Comparison of ENCODE assay signal across 22 mouse cellular contexts in genomic region chr4:102346911-102347492, GRCm38 (mm10).
DNase-seq lines count a peak whose midpoint lies in the region; ATAC-seq and TF ChIP-seq lines count a peak whose summit lies in the region.
"Had no signal": no experiment of that assay in that cellular context is flagged by ENCODE, and none has a peak within 500 bp of the region (broad histone marks: within the 10 kb centered on the region; RNA-seq: fewer than 3 reads in every experiment).

No protein-coding gene starts in this region.

- no peak for TF ChIP-seq CTCF in midbrain, postnatal 0 days (IDR thresholded peaks at IDR 0.05)

- peak; percentile 77 for ATAC-seq in hindbrain, embryonic 15.5 days (ENCODE audit: low FRiP score, low read depth)
- ATAC-seq in hindbrain, embryonic 12.5 days (ENCODE audit: low FRiP score), result no peak
- ATAC-seq in forebrain, embryonic 11.5 days (replicated peaks; ENCODE audit: low FRiP score), result peak; percentile 74
- ATAC-seq in hindbrain, embryonic 16.5 days, result peak; percentile 68; the same call in 1 of the 2 replicates
- no peak for ATAC-seq in midbrain, postnatal 0 days (ENCODE audit: low FRiP score)
- ATAC-seq: intestine, embryonic 16.5 days; liver, postnatal 0 days had no signal

- no peak overlapping the region for H3K4me2 ChIP-seq in hindbrain, embryonic 15.5 days
- H3K4me2 ChIP-seq in hindbrain, embryonic 12.5 days (replicated peaks), result no peak overlapping the region
- no peak overlapping the region for H3K4me2 ChIP-seq in forebrain, embryonic 11.5 days (ENCODE audit: low read depth, low read length, severe bottlenecking)
- H3K4me2 ChIP-seq in hindbrain, embryonic 16.5 days (ENCODE audit: low read length), result no peak overlapping the region
- 0 out of 2 replicates have a peak overlapping the region, but pooled peaks have one; percentile 1 for H3K4me2 ChIP-seq in midbrain, postnatal 0 days (ENCODE audit: low read depth, low read length, poor library complexity, severe bottlenecking)
- H3K4me2 ChIP-seq: heart, embryonic 15.5 days had no signal

- peaks cover 13% of the 10 kb centered on the region for H3K4me1 ChIP-seq in hindbrain, embryonic 15.5 days (replicated peaks)
- H3K4me1 ChIP-seq in hindbrain, embryonic 12.5 days, result peaks cover 5% of the 10 kb centered on the region; the same call in 1 of the 2 replicates
- peaks cover 6% of the 10 kb centered on the region; the same call in 1 of the 2 replicates for H3K4me1 ChIP-seq in forebrain, embryonic 11.5 days (replicated peaks; ENCODE audit: control insufficient read depth, insufficient read depth, low read length)
- peaks cover 8% of the 10 kb centered on the region for H3K4me1 ChIP-seq in hindbrain, embryonic 16.5 days (ENCODE audit: control insufficient read depth, insufficient read depth, low read depth, low read length)
- H3K4me1 ChIP-seq in midbrain, postnatal 0 days (ENCODE audit: insufficient read depth, low read length), result peaks cover 4% of the 10 kb centered on the region; the same call in 1 of the 2 replicates
- H3K4me1 ChIP-seq: embryonic facial prominence, embryonic 10.5 days had no signal

- H3K9ac ChIP-seq in hindbrain, embryonic 15.5 days, result no peak overlapping the region
- H3K9ac ChIP-seq in hindbrain, embryonic 12.5 days, result no peak overlapping the region
- H3K9ac ChIP-seq in forebrain, embryonic 11.5 days (ENCODE audit: low read length), result no peak overlapping the region
- H3K9ac ChIP-seq in hindbrain, embryonic 16.5 days (ENCODE audit: low read depth, low read length), result no peak overlapping the region
- H3K9ac ChIP-seq in midbrain, postnatal 0 days (replicated peaks; ENCODE audit: low read length, poor library complexity, severe bottlenecking), result no peak overlapping the region
- H3K9ac ChIP-seq: heart, embryonic 15.5 days; liver, postnatal 0 days had no signal

- no peaks in the 10 kb centered on the region for H3K9me3 ChIP-seq in hindbrain, embryonic 15.5 days
- no peaks in the 10 kb centered on the region for H3K9me3 ChIP-seq in hindbrain, embryonic 12.5 days (replicated peaks)
- no peaks in the 10 kb centered on the region for H3K9me3 ChIP-seq in forebrain, embryonic 11.5 days (ENCODE audit: control insufficient read depth, low read length)
- H3K9me3 ChIP-seq in hindbrain, embryonic 16.5 days (ENCODE audit: control insufficient read depth, low read length), result no peaks in the 10 kb centered on the region
- no peaks in the 10 kb centered on the region for H3K9me3 ChIP-seq in midbrain, postnatal 0 days (ENCODE audit: low read length)
- H3K9me3 ChIP-seq: embryonic facial prominence, embryonic 10.5 days; heart, embryonic 15.5 days had no signal

- H3K27me3 ChIP-seq in hindbrain, embryonic 15.5 days, result no peaks in the 10 kb centered on the region
- no peaks in the 10 kb centered on the region for H3K27me3 ChIP-seq in hindbrain, embryonic 12.5 days
- H3K27me3 ChIP-seq in forebrain, embryonic 11.5 days (ENCODE audit: control insufficient read depth, insufficient read depth, low read length), result no peaks in the 10 kb centered on the region
- H3K27me3 ChIP-seq in hindbrain, embryonic 16.5 days (replicated peaks; ENCODE audit: control insufficient read depth, insufficient read depth, low read length), result no peaks in the 10 kb centered on the region
- H3K27me3 ChIP-seq in midbrain, postnatal 0 days (ENCODE audit: insufficient read depth, low read length), result no peaks in the 10 kb centered on the region
- H3K27me3 ChIP-seq: heart, embryonic 15.5 days had no signal

- peak; percentile 57 for DNase-seq in forebrain, embryonic 11.5 days (ENCODE audit: low spot score)
- DNase-seq in midbrain, postnatal 0 days (ENCODE audit: low spot score), result peak; percentile 53
- DNase-seq in adrenal gland, postnatal 4 days (ENCODE audit: low spot score in 2 of 2), result no peak
- no peak for DNase-seq in adrenal gland, adult 18-20 months (ENCODE audit: low spot score in 2 of 2)
- no peak for DNase-seq in Muller cell, postnatal 12 days (ENCODE audit: inconsistent ontology term)
- DNase-seq: cerebellum, adult 8-10 months; heart, adult 2 months; heart, postnatal 4 days; kidney, postnatal 36 days; layer of hippocampus, adult 9-11 months; liver, postnatal 0 days; lung, postnatal 10 days; right cerebral cortex, postnatal 14 days; thymus, postnatal 36 days had no signal

- WGBS in hindbrain, embryonic 15.5 days, result 55% methylated on average over 4 of the region's 4 CpGs
- 77% methylated on average over 4 of the region's 4 CpGs for WGBS in hindbrain, embryonic 12.5 days
- WGBS in forebrain, embryonic 11.5 days, result 35% methylated on average over 4 of the region's 4 CpGs
- WGBS in hindbrain, embryonic 16.5 days, result 47% methylated on average over 4 of the region's 4 CpGs
- 32% methylated on average over 4 of the region's 4 CpGs for WGBS in midbrain, postnatal 0 days

- no peak overlapping the region for H3K4me3 ChIP-seq in hindbrain, embryonic 15.5 days
- no peak overlapping the region for H3K4me3 ChIP-seq in hindbrain, embryonic 12.5 days
- H3K4me3 ChIP-seq in forebrain, embryonic 11.5 days (ENCODE audit: low read depth, low read length), result no peak overlapping the region
- no peak overlapping the region for H3K4me3 ChIP-seq in hindbrain, embryonic 16.5 days (ENCODE audit: low read length)
- no peak overlapping the region for H3K4me3 ChIP-seq in midbrain, postnatal 0 days (ENCODE audit: low read depth, low read length)
- H3K4me3 ChIP-seq: embryonic facial prominence, embryonic 10.5 days; heart, adult 2 months; heart, embryonic 15.5 days; left cerebral cortex, adult 2 months had no signal

- peak overlapping the region; percentile 56 for H3K27ac ChIP-seq in hindbrain, embryonic 15.5 days (replicated peaks)
- no peak overlapping the region for H3K27ac ChIP-seq in hindbrain, embryonic 12.5 days
- 0 out of 2 replicates have a peak overlapping the region, but pooled peaks have one; percentile 37 for H3K27ac ChIP-seq in forebrain, embryonic 11.5 days (ENCODE audit: low read depth, low read length)
- H3K27ac ChIP-seq in hindbrain, embryonic 16.5 days (ENCODE audit: low read depth, low read length), result peak overlapping the region; percentile 0; the same call in 1 of the 2 replicates
- H3K27ac ChIP-seq in midbrain, postnatal 0 days (ENCODE audit: low read depth, low read length), result no peak overlapping the region
- H3K27ac ChIP-seq: embryonic facial prominence, embryonic 10.5 days; heart, adult 2 months; heart, embryonic 15.5 days; left cerebral cortex, adult 2 months had no signal

- H3K36me3 ChIP-seq in hindbrain, embryonic 15.5 days, result no peaks in the 10 kb centered on the region
- no peaks in the 10 kb centered on the region for H3K36me3 ChIP-seq in hindbrain, embryonic 12.5 days
- H3K36me3 ChIP-seq in forebrain, embryonic 11.5 days (ENCODE audit: control insufficient read depth, insufficient read depth, low read length), result no peaks in the 10 kb centered on the region
- H3K36me3 ChIP-seq in hindbrain, embryonic 16.5 days (ENCODE audit: control insufficient read depth, insufficient read depth, low read length), result no peaks in the 10 kb centered on the region
- H3K36me3 ChIP-seq in midbrain, postnatal 0 days (ENCODE audit: insufficient read depth, low read length), result no peaks in the 10 kb centered on the region
- H3K36me3 ChIP-seq: embryonic facial prominence, embryonic 10.5 days; G1E; heart, embryonic 15.5 days had no signal

Comparison
In these comparisons a context has a peak if more than half of its experiments do, and no peak if none do; other contexts are left out.
1. ATAC-seq: peak in hindbrain, embryonic 15.5 days (single experiment), forebrain, embryonic 11.5 days (single experiment) and hindbrain, embryonic 16.5 days (single experiment); none in hindbrain, embryonic 12.5 days (single experiment) and midbrain, postnatal 0 days (single experiment).
2. H3K27ac ChIP-seq: peak in hindbrain, embryonic 15.5 days (single experiment), forebrain, embryonic 11.5 days (single experiment) and hindbrain, embryonic 16.5 days (single experiment); none in hindbrain, embryonic 12.5 days (single experiment) and midbrain, postnatal 0 days (single experiment).
3. DNase-seq: peak in forebrain, embryonic 11.5 days (single experiment) and midbrain, postnatal 0 days (single experiment); none in adrenal gland, postnatal 4 days (0 of 2), adrenal gland, adult 18-20 months (0 of 2) and Muller cell, postnatal 12 days (single experiment).